Mouse (Mus musculus) stomach, postnatal 0 days (tissue): ENCODE results near the gene Rab21.

ENCODE experiments used
- CTCF ChIP-seq: IDR thresholded peaks from 2 replicates; pipeline ENCODE4 v1.5.1; 2016; ENCODE audit warnings: antibody characterized with exemption, low read depth, mild to moderate bottlenecking, moderate library complexity
- EP300 ChIP-seq: optimal IDR thresholded peaks from 2 replicates; pipeline ENCODE3; 2016; ENCODE audit warnings: antibody characterized with exemption

DNA sequence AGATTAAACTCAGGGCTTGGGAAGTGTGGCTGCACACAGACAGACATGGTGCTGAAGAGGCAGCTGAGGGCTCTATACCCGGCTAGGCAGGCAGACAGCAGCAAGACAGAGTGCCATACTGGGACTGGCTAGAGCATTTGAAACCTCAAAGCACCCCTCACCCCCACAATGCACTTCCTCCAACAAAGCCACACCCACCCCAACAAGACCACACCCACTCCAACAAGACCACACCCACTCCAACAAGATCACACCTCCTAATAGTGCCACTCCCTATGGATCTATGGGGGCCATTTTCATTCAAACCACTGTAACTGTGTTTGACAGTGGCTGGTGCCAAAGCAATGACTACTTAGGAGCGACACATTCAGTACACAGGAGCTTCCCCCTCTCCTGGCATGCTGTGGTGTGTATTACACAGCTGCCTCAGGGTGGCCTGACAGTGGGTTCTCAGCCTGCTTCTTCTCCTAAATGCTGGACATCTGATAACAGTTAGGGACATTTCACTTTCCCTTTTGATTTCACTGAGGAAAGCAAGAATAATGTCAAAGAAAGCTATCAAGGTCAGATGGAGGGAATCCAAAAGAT is 35.5 kb upstream of the Rab21 start:
- no peak for TF ChIP-seq CTCF
- no peak for TF ChIP-seq EP300
